Mouse (Mus musculus): ENCODE results near the gene Gm14632. TPM values are rescaled to one million over a fixed set of nuclear protein-coding genes. Genes with fewer than 3 reads are reported as not detected.
"Not testable (repeated sequence)": the region's sequence is repeated elsewhere in the genome, so short reads cannot be mapped to it uniquely, and the experiment has no call there.

Gm14632 gene
- not detected for total RNA-seq (2021)
- long read RNA-seq, experiment 1 = 0 reads
- long read RNA-seq, experiment 2 = 0 reads

DNA sequence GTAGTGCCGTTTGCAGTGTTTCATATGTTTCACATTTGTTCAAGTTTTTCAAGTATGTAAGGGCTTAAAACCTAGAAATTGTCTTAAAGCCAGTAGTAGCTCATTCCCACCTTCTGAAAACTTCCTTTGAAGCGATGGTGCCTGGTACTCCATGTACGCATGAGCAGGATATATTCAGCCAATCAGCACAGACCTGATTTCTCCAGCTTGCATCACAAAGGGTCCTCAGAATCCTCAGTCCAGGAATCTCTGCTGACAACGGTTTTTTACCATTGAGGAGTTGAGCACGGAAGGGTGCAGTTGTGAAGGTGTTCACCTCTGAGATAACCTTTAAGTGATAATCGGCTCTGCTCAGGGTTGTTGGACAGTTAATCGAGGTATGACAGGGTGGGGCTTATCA, at the start of gene Gm14632:
Gm14632 (plus strand) TSS at position 301 of the 400 bp plus-strand sequence.
- intact Hi-C loops (cut with DNase I); DNase-seq: not testable (repeated sequence)
